ENCODE assay signal across 8 mouse cellular contexts in the genomic region with DNA sequence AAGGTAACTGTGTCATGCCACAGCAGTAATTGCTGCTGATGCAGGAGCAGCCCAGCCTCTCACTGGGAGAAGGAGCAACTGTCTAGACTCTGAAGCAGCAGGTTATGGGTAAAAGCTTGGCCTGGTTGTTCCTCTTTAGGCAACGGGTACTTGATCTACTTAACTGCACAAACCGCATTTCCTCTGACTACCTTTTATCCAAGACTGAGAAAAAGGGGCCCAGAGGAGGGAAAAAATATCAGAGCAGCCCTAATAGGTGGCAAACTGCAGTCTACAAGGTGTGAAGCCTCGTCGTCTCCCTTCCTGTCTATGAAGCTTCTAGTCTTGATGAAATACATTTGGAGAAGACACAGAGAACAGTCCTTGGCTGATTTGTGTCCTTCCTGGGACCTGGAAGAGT. TPM values are rescaled to one million over a fixed set of nuclear protein-coding genes. Genes with fewer than 3 reads are reported as not detected.
DNase-seq lines count a peak whose midpoint lies in the region; ATAC-seq and TF ChIP-seq lines count a peak whose summit lies in the region.

No protein-coding gene starts in this region.

- H3K27ac ChIP-seq in lung, embryonic 14.5 days (ENCODE audit: low read depth) = peak overlapping the region; percentile 96
- peak overlapping the region; percentile 97 for H3K27ac ChIP-seq in embryonic facial prominence, embryonic 14.5 days (replicated peaks; ENCODE audit: low read depth, low read length)
- H3K27ac ChIP-seq in limb, embryonic 12.5 days = peak overlapping the region; percentile 95
- H3K27ac ChIP-seq in small intestine, adult 2 months (ENCODE audit: insufficient read depth, low read depth, low read length) = peak overlapping the region; percentile 97

- no peaks in the 10 kb centered on the region for H3K27me3 ChIP-seq in lung, embryonic 14.5 days (ENCODE audit: insufficient read depth, low read length)
- no peaks in the 10 kb centered on the region for H3K27me3 ChIP-seq in embryonic facial prominence, embryonic 14.5 days (replicated peaks; ENCODE audit: control insufficient read depth, insufficient read depth, low read length)
- no peaks in the 10 kb centered on the region for H3K27me3 ChIP-seq in limb, embryonic 12.5 days
- H3K27me3 ChIP-seq in small intestine, adult 2 months (ENCODE audit: control insufficient read depth, insufficient read depth, low read length) = no peaks in the 10 kb centered on the region

- no peaks in the 10 kb centered on the region for H3K9me3 ChIP-seq in lung, embryonic 14.5 days (ENCODE audit: low read depth, low read length)
- peaks cover 15% of the 10 kb centered on the region; the same call in 1 of the 2 replicates for H3K9me3 ChIP-seq in embryonic facial prominence, embryonic 14.5 days (ENCODE audit: control insufficient read depth, low read length)
- H3K9me3 ChIP-seq in limb, embryonic 12.5 days = peaks cover 6% of the 10 kb centered on the region; the same call in 1 of the 2 replicates

- peak overlapping the region; percentile 63 for H3K9ac ChIP-seq in lung, embryonic 14.5 days
- H3K9ac ChIP-seq in embryonic facial prominence, embryonic 14.5 days (ENCODE audit: low read depth, low read length) = peak overlapping the region; percentile 83
- H3K9ac ChIP-seq in limb, embryonic 12.5 days (replicated peaks) = peak overlapping the region; percentile 71

- ATAC-seq in lung, embryonic 14.5 days (ENCODE audit: insufficient read depth) = no peak
- no peak for ATAC-seq in embryonic facial prominence, embryonic 14.5 days (ENCODE audit: low read depth)
- no peak for ATAC-seq in limb, embryonic 12.5 days (ENCODE audit: insufficient number of reproducible peaks, insufficient read depth, low FRiP score, low TSS enrichment, low read depth)

- TF ChIP-seq CTCF in lung, embryonic 14.5 days (IDR thresholded peaks at IDR 0.05; ENCODE audit: low read depth) = no peak
- TF ChIP-seq CTCF in small intestine, adult 2 months (IDR thresholded peaks at IDR 0.05; ENCODE audit: extremely low read depth, insufficient read length, insufficient replicate concordance, low read depth, low read length) = no peak

- H3K4me2 ChIP-seq in lung, embryonic 14.5 days = peak overlapping the region; percentile 77
- H3K4me2 ChIP-seq in embryonic facial prominence, embryonic 14.5 days (ENCODE audit: low read depth, low read length) = peak overlapping the region; percentile 57
- peak overlapping the region; percentile 82 for H3K4me2 ChIP-seq in limb, embryonic 12.5 days

- no peak for DNase-seq in lung, embryonic 14.5 days
- no peak for DNase-seq in lung, postnatal 10 days
- DNase-seq in embryonic facial prominence, embryonic 14.5 days (ENCODE audit: low spot score) = no peak
- no peak for DNase-seq in gastrocnemius, postnatal 36 days
- DNase-seq in adrenal gland, adult (ENCODE audit: inconsistent age in 2 of 2, low spot score in 1 of 2) = no peak
- DNase-seq in urinary bladder, adult 2 months (ENCODE audit: low spot score) = no peak

- peaks cover 8% of the 10 kb centered on the region; the same call in 1 of the 2 replicates for H3K36me3 ChIP-seq in lung, embryonic 14.5 days (ENCODE audit: insufficient read depth)
- peaks cover 13% of the 10 kb centered on the region; the same call in 1 of the 2 replicates for H3K36me3 ChIP-seq in embryonic facial prominence, embryonic 14.5 days (ENCODE audit: control insufficient read depth, insufficient read depth, low read length)
- peaks cover 11% of the 10 kb centered on the region for H3K36me3 ChIP-seq in limb, embryonic 12.5 days
- peaks cover 4% of the 10 kb centered on the region for H3K36me3 ChIP-seq in small intestine, adult 2 months (ENCODE audit: control insufficient read depth, insufficient read depth, low read length)

- WGBS in lung, embryonic 14.5 days = 68% methylated on average over 4 of the region's 4 CpGs
- WGBS in embryonic facial prominence, embryonic 14.5 days = 81% methylated on average over 4 of the region's 4 CpGs
- 71% methylated on average over 4 of the region's 4 CpGs for WGBS in limb, embryonic 12.5 days
- WGBS in small intestine, adult 2 months = 59% methylated on average over 4 of the region's 4 CpGs

- H3K4me3 ChIP-seq in lung, embryonic 14.5 days (ENCODE audit: low read depth, low read length) = peak overlapping the region; percentile 66
- peak overlapping the region; percentile 87 for H3K4me3 ChIP-seq in embryonic facial prominence, embryonic 14.5 days (ENCODE audit: low read depth, low read length)
- H3K4me3 ChIP-seq in limb, embryonic 12.5 days (replicated peaks) = peak overlapping the region; percentile 78
- H3K4me3 ChIP-seq in small intestine, adult 2 months (ENCODE audit: low read depth, low read length) = peak overlapping the region; percentile 74

- intact Hi-C loops in gastrocnemius, postnatal 36 days (cut with DNase I) = loop anchor here (10.0 kb wide), 2 partner anchors 371 to 891 kb away; a partner anchor contains a TSS

- TF ChIP-seq POLR2A in small intestine, adult 2 months (IDR thresholded peaks at IDR 0.05; ENCODE audit: low read depth, low read length) = no peak

- H3K4me1 ChIP-seq in lung, embryonic 14.5 days (ENCODE audit: insufficient read depth) = peaks cover 15% of the 10 kb centered on the region
- H3K4me1 ChIP-seq in embryonic facial prominence, embryonic 14.5 days (ENCODE audit: control insufficient read depth, insufficient read depth, low read length) = 0 out of 2 replicates have a peak, but pooled peaks cover 14% of the 10 kb centered on the region
- H3K4me1 ChIP-seq in limb, embryonic 12.5 days (replicated peaks) = peaks cover 20% of the 10 kb centered on the region
- H3K4me1 ChIP-seq in small intestine, adult 2 months (ENCODE audit: control insufficient read depth, insufficient read depth, insufficient read length, low read length) = peaks cover 33% of the 10 kb centered on the region

RNA-seq across cellular contexts. Expression of a gene that starts 0.6 kb away (rescaled TPM):
- polyA plus RNA-seq in lung, embryonic 14.5 days (2014; fragmentation: Nextera tagmentation; extraction: Ambion mirVana) = 22.2 and 26.8 TPM in 2 replicates
- 24.4 and 28.2 TPM in 2 replicates for polyA plus RNA-seq in embryonic facial prominence, embryonic 14.5 days (2014; fragmentation: Nextera tagmentation; extraction: Ambion mirVana)
- 39.6 and 40.2 TPM in 2 replicates for polyA plus RNA-seq in limb, embryonic 12.5 days (2016; fragmentation: Nextera tagmentation; extraction: Ambion mirVana)
- 13.7 and 29.0 TPM in 2 replicates for polyA plus RNA-seq in small intestine, adult 2 months (2012; rRNA removed)
- total RNA-seq in gastrocnemius, postnatal 36 days (2021) = 1 to 10 TPM; 3.4 to 4.8 TPM
- polyA plus RNA-seq in urinary bladder, adult 2 months (2012; rRNA removed) = 16.0 and 20.4 TPM in 2 replicates

RNA-seq across cellular contexts. Expression of a gene that starts 17.1 kb away (rescaled TPM):
- polyA plus RNA-seq in lung, embryonic 14.5 days (2014; fragmentation: Nextera tagmentation; extraction: Ambion mirVana) = 0.19 and 0.50 TPM in 2 replicates
- polyA plus RNA-seq in embryonic facial prominence, embryonic 14.5 days (2014; fragmentation: Nextera tagmentation; extraction: Ambion mirVana) = 0.52 and 1.5 TPM in 2 replicates
- 0.08 and 0.20 TPM in 2 replicates for polyA plus RNA-seq in limb, embryonic 12.5 days (2016; fragmentation: Nextera tagmentation; extraction: Ambion mirVana)
- polyA plus RNA-seq in small intestine, adult 2 months (2012; rRNA removed) = 16.4 and 25.9 TPM in 2 replicates
- total RNA-seq in gastrocnemius, postnatal 36 days (2021) = under 1 TPM in 1 of 2 experiments, not detected in 1; 0.39 TPM
- polyA plus RNA-seq in urinary bladder, adult 2 months (2012; rRNA removed) = 0.78 and 1.3 TPM in 2 replicates

RNA-seq across cellular contexts. Expression of a gene that starts 23.0 kb away (rescaled TPM):
- polyA plus RNA-seq in lung, embryonic 14.5 days (2014; fragmentation: Nextera tagmentation; extraction: Ambion mirVana) = 34.8 and 43.3 TPM in 2 replicates
- 32.9 and 33.9 TPM in 2 replicates for polyA plus RNA-seq in embryonic facial prominence, embryonic 14.5 days (2014; fragmentation: Nextera tagmentation; extraction: Ambion mirVana)
- 37.9 and 38.1 TPM in 2 replicates for polyA plus RNA-seq in limb, embryonic 12.5 days (2016; fragmentation: Nextera tagmentation; extraction: Ambion mirVana)
- polyA plus RNA-seq in small intestine, adult 2 months (2012; rRNA removed) = 240 and 410 TPM in 2 replicates
- 10 to 100 TPM; 62.7 to 66.0 TPM for total RNA-seq in gastrocnemius, postnatal 36 days (2021)
- polyA plus RNA-seq in urinary bladder, adult 2 months (2012; rRNA removed) = 37.4 and 59.3 TPM in 2 replicates

RNA-seq across cellular contexts. Expression of a gene that starts 26.8 kb away (rescaled TPM):
- 6.9 and 8.9 TPM in 2 replicates for polyA plus RNA-seq in lung, embryonic 14.5 days (2014; fragmentation: Nextera tagmentation; extraction: Ambion mirVana)
- 7.0 and 7.2 TPM in 2 replicates for polyA plus RNA-seq in embryonic facial prominence, embryonic 14.5 days (2014; fragmentation: Nextera tagmentation; extraction: Ambion mirVana)
- 9.6 and 10.8 TPM in 2 replicates for polyA plus RNA-seq in limb, embryonic 12.5 days (2016; fragmentation: Nextera tagmentation; extraction: Ambion mirVana)
- 21.5 and 29.9 TPM in 2 replicates for polyA plus RNA-seq in small intestine, adult 2 months (2012; rRNA removed)
- 10 to 100 TPM; 20.4 to 22.2 TPM for total RNA-seq in gastrocnemius, postnatal 36 days (2021)
- polyA plus RNA-seq in urinary bladder, adult 2 months (2012; rRNA removed) = 14.1 and 15.2 TPM in 2 replicates

RNA-seq across cellular contexts. Expression of a gene that starts 30.9 kb away (rescaled TPM):
- polyA plus RNA-seq in lung, embryonic 14.5 days (2014; fragmentation: Nextera tagmentation; extraction: Ambion mirVana) = 0.20 and 0.41 TPM in 2 replicates
- polyA plus RNA-seq in embryonic facial prominence, embryonic 14.5 days (2014; fragmentation: Nextera tagmentation; extraction: Ambion mirVana) = 0.68 and 0.73 TPM in 2 replicates
- polyA plus RNA-seq in limb, embryonic 12.5 days (2016; fragmentation: Nextera tagmentation; extraction: Ambion mirVana) = 0.40 and 0.55 TPM in 2 replicates
- polyA plus RNA-seq in small intestine, adult 2 months (2012; rRNA removed) = 0.15 TPM in 1 of 2 replicates, not detected in the other
- total RNA-seq in gastrocnemius, postnatal 36 days (2021) = under 1 TPM; 0.10 to 0.18 TPM
- polyA plus RNA-seq in urinary bladder, adult 2 months (2012; rRNA removed) = 0.36 and 0.71 TPM in 2 replicates
